Mouse (Mus musculus) liver, adult 2 months (tissue): ENCODE measurements around the gene Armh2.

Experiments
- CTCF ChIP-seq: fragments of 200-500 bp; IDR thresholded peaks from 2 replicates; pipeline ENCODE4 v1.5.1; 2011; ENCODE audit warnings: low read depth, low read length, control low read depth
- POLR2A ChIP-seq: fragments of 200-500 bp; IDR thresholded peaks from 2 replicates; pipeline ENCODE4 v1.6.1; 2011; ENCODE audit warnings: low read length, control low read depth; ENCODE audit not compliant: insufficient read depth; ENCODE audit errors: extremely low read depth

DNA sequence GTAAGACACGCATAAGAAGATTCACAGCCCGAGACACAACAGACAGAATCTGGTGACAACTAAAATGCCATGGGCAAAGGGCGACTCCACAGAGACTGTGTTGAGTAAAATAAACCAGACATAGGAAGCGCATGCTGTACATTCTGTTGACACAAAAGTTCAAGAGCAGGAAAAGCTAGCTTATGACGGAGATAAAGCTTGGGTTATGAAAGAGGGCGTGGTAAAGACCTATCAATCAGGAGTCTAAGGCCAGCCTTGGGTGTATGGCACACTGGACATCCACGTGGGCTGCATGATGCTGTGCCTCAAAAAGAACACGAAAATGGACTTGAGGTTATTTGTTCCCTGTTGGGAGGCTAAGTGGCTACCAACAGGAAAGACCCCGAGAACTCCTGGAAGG is 24.6 kb upstream of the Armh2 start:
- TF ChIP-seq CTCF = no peak
- no peak for TF ChIP-seq POLR2A
